19 mouse cellular contexts compared by ENCODE assay signal in genomic region chr10:44665509-44666144, GRCm38 (mm10).
DNase-seq lines count a peak whose midpoint lies in the region; ATAC-seq and TF ChIP-seq lines count a peak whose summit lies in the region.
"Had no signal": no experiment of that assay in that cellular context is flagged by ENCODE, and none has a peak within 500 bp of the region (broad histone marks: within the 10 kb centered on the region; RNA-seq: fewer than 3 reads in every experiment).

No protein-coding gene starts in this region.

- H3K4me1 ChIP-seq in MEL (ENCODE audit: control insufficient read depth in 1 of 2, insufficient read depth in 2 of 2, low read length in 2 of 2) = no peaks in the 10 kb centered on the region
- H3K4me1 ChIP-seq in forebrain, embryonic 13.5 days = no peaks in the 10 kb centered on the region
- H3K4me1 ChIP-seq: embryonic facial prominence, embryonic 10.5 days; forebrain, embryonic 10.5 days; forebrain, embryonic 15.5 days; heart, embryonic 12.5 days; hindbrain, embryonic 12.5 days had no signal

- no peak overlapping the region for H3K9ac ChIP-seq in MEL (ENCODE audit: control insufficient read depth, low read depth, low read length, poor library complexity, severe bottlenecking)
- no peak overlapping the region for H3K9ac ChIP-seq in forebrain, embryonic 13.5 days
- H3K9ac ChIP-seq: forebrain, embryonic 15.5 days; heart, embryonic 12.5 days; hindbrain, embryonic 12.5 days had no signal

- TF ChIP-seq RAD21 in MEL (IDR thresholded peaks at IDR 0.05; ENCODE audit: low read depth, low read length) = no peak

- no peaks in the 10 kb centered on the region for H3K9me3 ChIP-seq in MEL (replicated peaks; ENCODE audit: insufficient read depth, low read length)
- H3K9me3 ChIP-seq in forebrain, embryonic 13.5 days (replicated peaks) = no peaks in the 10 kb centered on the region
- H3K9me3 ChIP-seq: embryonic facial prominence, embryonic 10.5 days; forebrain, embryonic 10.5 days; forebrain, embryonic 15.5 days; heart, embryonic 12.5 days; hindbrain, embryonic 12.5 days had no signal

- no peak overlapping the region for H3K4me3 ChIP-seq in MEL (ENCODE audit: control insufficient read depth in 1 of 2, insufficient read depth in 1 of 2, low read depth in 2 of 2, low read length in 2 of 2)
- H3K4me3 ChIP-seq in forebrain, embryonic 13.5 days = no peak overlapping the region
- H3K4me3 ChIP-seq: embryonic facial prominence, embryonic 10.5 days; forebrain, embryonic 10.5 days; forebrain, embryonic 15.5 days; heart, adult 2 months; heart, embryonic 12.5 days; hindbrain, embryonic 12.5 days had no signal

- 60% methylated on average over 4 of the region's 4 CpGs for WGBS in forebrain, embryonic 13.5 days

- no peak overlapping the region for H3K4me2 ChIP-seq in forebrain, embryonic 13.5 days
- H3K4me2 ChIP-seq: forebrain, embryonic 15.5 days; heart, embryonic 12.5 days; hindbrain, embryonic 12.5 days had no signal

- peak; percentile 74 for ATAC-seq in megakaryocyte progenitor cell, adult 5-6 weeks (replicated peaks; ENCODE audit: poor library complexity)
- no peak for ATAC-seq in forebrain, embryonic 13.5 days
- ATAC-seq: forebrain, embryonic 15.5 days; hindbrain, embryonic 16.5 days; inflammation-experienced regulatory T-cells, adult 6 months; intestine, postnatal 0 days had no signal

- no peak overlapping the region for H3K27ac ChIP-seq in MEL (ENCODE audit: control insufficient read depth, low read depth, low read length)
- no peak overlapping the region for H3K27ac ChIP-seq in forebrain, embryonic 13.5 days
- H3K27ac ChIP-seq: embryonic facial prominence, embryonic 10.5 days; forebrain, embryonic 10.5 days; forebrain, embryonic 15.5 days; heart, adult 2 months; hindbrain, embryonic 12.5 days had no signal

- no peaks in the 10 kb centered on the region; a peak in 1 of 4 replicates for H3K36me3 ChIP-seq in MEL (ENCODE audit: control insufficient read depth in 1 of 2, insufficient read depth in 2 of 2, low read length in 2 of 2)
- H3K36me3 ChIP-seq in forebrain, embryonic 13.5 days (ENCODE audit: poor library complexity, severe bottlenecking) = no peaks in the 10 kb centered on the region
- H3K36me3 ChIP-seq: embryonic facial prominence, embryonic 10.5 days; forebrain, embryonic 10.5 days; forebrain, embryonic 15.5 days; heart, embryonic 12.5 days; hindbrain, embryonic 12.5 days had no signal

- no peak for TF ChIP-seq POLR2A in MEL (IDR thresholded peaks at IDR 0.05; ENCODE audit: control insufficient read depth in 1 of 2, insufficient read depth in 1 of 2, low read depth in 1 of 2, low read length in 2 of 2, poor library complexity in 1 of 2)

- DNase-seq in MEL (ENCODE audit: low read depth, low spot score) = peak; percentile 30
- peak; percentile 31 for DNase-seq in adipocyte (ENCODE audit: low spot score)
- DNase-seq in gonadal fat pad, adult 2 months (ENCODE audit: low read depth) = peak; percentile 100
- DNase-seq in kidney, adult 18-20 months = no peak
- DNase-seq: cerebellum, adult 18-20 months; cerebellum, adult 9-11 months; gastrocnemius, postnatal 36 days; heart, postnatal 36 days had no signal

- no peaks in the 10 kb centered on the region for H3K27me3 ChIP-seq in MEL (ENCODE audit: control insufficient read depth in 1 of 2, insufficient read depth in 2 of 2, low read length in 2 of 2)
- no peaks in the 10 kb centered on the region for H3K27me3 ChIP-seq in forebrain, embryonic 13.5 days
- H3K27me3 ChIP-seq: forebrain, embryonic 15.5 days; heart, embryonic 12.5 days; hindbrain, embryonic 12.5 days had no signal

- no peak for TF ChIP-seq EP300 in MEL (IDR thresholded peaks at IDR 0.05; ENCODE audit: low read depth in 1 of 2, low read length in 2 of 2)

- no peak for TF ChIP-seq CTCF in MEL (IDR thresholded peaks at IDR 0.05 in 2 of 3, conservative IDR thresholded peaks at IDR 0.05 in 1 of 3; ENCODE audit: control insufficient read depth in 1 of 3, insufficient read depth in 1 of 3, low read depth in 2 of 3, low read length in 3 of 3, poor library complexity in 1 of 3, severe bottlenecking in 1 of 3)

- H3K79me2 ChIP-seq in MEL (ENCODE audit: control insufficient read depth, insufficient read depth, low read length, poor library complexity) = no peaks in the 10 kb centered on the region

TF ChIP-seq in MEL, 35 proteins besides CTCF, POLR2A, EP300 and RAD21:
- TF ChIP-seq MYC (IDR thresholded peaks at IDR 0.05; ENCODE audit: low read depth, low read length) = no peak
